Mouse (Mus musculus) cerebral cortex, adult 2 months (tissue): Measurements from ENCODE around the gene Zranb1.

Experiments used
- WGBS: fragments of 180-500 bp; shearing (Covaris S2); methylation state at CpG from one replicate; pipeline ENCODE4 v1.1.7; 2018; 5-methylcytosine and 5-hydroxymethylcytosine counted together

The Zranb1 gene

DNA sequence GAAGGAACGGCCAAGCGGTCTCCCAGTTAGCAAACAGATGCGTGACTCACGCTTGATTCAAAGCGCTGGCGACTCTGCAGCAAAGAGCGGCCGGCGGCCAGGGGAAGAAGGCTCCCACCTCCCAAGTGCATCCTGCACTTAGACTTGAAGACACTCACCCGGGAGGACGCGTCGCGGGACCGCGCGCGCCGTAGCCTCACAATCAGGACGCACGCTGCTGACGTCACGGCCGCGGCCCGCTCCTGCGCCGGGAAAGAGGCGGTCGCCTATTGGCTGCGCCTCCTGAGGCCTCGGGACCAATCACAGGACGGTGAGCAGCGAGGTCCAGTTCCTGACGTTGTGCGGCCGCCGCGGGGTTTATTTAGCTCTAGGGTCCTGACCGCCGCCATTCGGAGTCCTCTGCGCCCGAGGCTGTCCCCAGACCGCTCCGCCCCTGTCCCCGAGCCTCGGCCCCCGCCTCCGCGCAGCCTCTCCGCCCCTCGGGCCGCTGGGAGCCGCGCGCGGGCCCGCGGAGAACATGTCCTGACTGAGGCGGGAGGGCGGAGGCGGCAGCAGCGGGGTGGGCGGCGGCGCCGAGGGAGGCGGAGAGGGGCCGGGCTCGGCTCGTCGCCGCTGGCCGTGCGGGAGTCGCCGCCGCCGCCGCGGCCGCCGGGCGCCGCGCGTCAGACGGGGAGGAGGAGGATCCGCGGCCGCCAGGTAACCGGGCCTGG is at the start of gene Zranb1:
TSS of gene Zranb1 (plus strand) at position 293 of the 710 bp plus-strand sequence.
- WGBS: under 1% methylated on average over 91 of the region's 93 CpGs

DNA sequence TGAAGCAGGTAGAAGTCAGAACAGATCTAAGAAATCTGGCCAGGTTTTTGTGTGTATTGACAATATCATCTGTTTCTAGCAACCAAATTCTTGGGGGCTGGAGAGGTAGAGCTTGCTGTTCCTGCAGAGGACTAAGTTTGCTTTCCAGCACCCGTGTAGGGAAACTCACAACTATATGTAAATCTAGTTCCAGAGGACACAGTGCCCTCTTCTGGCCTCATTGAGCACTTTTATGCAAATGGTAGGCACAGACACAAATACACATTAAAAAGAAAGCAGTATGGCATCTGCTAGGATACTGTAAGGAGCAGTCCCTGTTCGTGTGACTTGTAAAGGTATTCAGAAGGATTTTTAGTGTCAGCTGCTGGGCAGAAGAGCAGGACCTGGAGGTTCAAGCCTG is 48.6 kb upstream of the Zranb1 start:
- WGBS: 56% methylated on average over 2 of the region's 2 CpGs

DNA sequence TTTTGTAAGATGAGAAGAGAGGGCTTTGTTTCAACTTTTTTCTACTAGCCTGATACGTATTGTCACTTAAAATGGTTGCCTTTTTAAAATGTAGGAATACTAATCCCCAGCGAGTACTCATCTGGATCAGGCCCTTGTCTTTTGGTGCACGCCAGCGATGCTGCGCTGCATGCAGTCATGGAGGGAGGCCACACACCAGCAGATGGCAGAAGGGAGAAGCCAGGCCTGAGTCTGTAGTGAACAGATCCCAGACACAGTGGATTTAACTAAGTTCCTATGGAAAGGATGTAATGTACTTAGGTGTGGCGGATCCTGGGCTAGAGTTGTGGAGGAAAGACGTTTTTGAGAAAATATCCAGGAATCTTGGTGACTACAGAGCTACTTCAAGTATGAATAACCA is 46.9 kb upstream of the Zranb1 start:
- WGBS: 71% methylated on average over 7 of the region's 7 CpGs

GRCm38 (mm10) chr7:132887019-132887804 is 43.7 kb upstream of the Zranb1 start:
- 73% methylated on average over 7 of the region's 7 CpGs for WGBS

DNA sequence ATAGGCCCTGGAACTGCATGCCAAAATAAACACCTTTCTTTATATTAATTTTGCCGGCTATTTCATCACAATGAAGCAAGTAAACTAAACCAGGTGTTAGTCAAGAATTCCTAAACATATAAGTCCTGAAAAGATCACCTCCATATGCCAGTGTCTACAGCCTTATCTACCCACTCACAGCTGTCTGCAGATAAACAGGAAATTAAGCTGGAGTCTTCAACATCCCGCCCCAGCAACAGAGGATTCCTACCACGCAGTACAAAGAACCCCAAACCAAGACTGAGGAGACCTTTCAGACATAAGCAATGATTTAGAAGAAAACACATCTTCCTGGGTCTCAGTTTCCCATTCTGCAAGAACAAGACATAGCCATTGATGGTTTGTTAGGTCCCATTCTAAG is 42.9 kb upstream of the Zranb1 start:
- WGBS: 71% methylated on average over 3 of the region's 3 CpGs

- WGBS: 63% methylated on average over 4 of the region's 4 CpGs
Observed at GRCm38 (mm10) chr7:132888518-132889249, 42.3 kb upstream of the Zranb1 start.

DNA sequence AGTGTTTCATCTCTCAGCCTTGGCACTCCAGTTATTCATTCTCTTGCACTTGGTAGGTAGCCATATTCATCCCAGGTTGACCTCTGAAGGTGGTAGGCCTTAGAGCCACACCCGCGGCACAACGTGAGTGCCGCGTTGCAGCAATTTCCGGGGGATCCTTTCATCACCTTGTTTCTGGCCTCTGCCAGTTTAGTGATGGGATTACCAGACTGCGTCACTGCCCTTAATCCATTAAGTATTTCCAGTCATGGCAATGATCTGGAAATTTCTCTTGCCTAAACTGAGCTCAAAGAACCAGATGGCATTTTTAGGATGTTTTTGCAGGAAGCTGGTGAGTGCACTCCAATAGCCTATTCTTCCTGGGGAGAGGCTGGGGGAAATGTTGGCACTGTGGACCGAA is 41.3 kb upstream of the Zranb1 start:
- 92% methylated on average over 8 of the region's 8 CpGs for WGBS

DNA sequence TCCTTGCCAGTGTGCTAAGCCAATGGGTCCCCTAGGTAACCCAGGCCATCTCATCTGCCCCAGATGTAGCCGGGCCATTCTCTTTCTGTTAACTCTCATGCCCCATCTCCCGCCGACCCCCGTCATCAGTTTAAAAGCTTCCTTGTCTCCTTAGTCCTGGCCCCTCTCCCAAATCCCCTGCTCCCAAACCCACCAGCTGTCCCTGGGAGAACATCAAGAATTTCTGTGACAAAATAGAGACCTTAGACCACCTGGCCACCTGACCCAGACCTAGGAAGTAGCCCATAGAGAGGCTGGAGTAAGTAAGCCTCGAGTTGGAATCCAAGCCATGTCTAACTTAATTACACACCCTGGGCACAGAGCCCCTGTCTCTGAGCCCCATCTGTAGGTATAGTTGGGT is 40.7 kb upstream of the Zranb1 start:
- WGBS: 91% methylated on average over 5 of the region's 5 CpGs

DNA sequence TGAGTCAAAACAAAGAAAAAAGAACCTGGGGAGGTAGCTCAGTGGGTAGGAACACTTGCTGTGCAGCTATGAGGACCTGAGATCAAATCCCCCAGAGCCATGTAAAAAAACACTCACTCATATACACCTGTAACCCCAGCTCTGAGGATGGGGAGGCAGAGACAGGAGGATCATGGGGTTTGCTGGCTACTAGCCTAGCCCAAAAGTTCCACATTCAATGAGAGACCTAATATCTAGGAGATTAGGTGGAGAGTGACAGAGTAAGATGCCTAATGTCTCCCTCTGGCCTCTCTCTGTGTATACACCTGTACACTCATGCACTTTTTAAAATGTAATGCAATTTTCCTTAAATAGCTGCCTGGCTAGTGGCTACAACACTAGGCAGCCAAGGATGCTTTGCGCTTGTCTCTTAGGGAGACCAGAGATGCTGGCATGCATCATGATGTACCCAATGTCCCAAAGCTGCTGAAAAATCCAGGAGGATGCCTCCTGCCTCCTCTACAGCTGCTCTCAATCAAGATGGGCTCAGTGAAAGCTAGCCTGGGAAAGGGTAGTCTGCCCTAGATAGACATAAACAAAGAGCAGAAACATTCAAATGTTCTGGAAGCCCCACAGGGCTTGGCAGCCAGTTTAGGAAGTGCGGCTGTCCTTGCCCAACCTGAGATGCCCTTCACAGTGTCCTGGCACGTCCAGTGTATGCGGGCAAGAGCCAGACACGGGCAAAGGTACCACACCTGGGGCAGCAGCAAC is 39.2 kb upstream of the Zranb1 start:
- WGBS: 58% methylated on average over 5 of the region's 5 CpGs

DNA sequence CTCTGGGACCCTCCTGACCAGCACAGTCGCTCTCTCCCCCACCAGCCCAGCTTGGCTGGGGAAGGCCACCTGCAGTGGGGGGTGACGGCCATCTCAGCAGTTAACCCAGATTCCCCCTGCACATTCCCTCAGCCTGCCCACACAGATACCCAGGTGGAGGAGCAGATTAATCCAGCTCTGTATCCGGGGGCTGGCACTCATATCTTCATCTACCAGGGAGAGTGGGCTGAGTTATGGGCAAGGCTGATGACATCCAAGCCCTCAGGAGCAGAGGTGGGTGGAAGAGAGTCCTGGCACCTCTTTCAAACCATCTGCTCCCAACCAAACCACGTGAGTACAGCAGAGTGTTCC is 38.7 kb upstream of the Zranb1 start:
- WGBS: 42% methylated on average over 4 of the region's 4 CpGs

DNA sequence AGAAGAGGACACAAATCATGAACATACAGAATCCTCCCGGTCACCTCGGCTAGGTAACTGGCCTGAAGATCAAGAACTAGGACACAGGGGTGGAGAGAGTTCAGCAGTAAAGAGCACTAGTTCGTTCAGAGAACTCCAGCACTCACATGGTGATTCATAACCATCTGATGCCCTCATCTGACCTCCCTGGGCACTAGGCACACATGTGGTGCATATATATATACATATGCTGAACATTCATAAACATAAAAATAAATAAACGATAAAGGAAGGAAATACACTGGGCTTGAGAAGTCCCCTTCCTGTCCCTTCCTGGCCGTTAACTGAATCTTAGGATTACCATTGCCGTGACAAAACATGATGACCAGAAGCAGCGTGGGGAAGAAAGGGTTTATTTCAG is 38.1 kb upstream of the Zranb1 start:
- 83% methylated on average over 7 of the region's 7 CpGs for WGBS

GRCm38 (mm10) chr7:132893336-132893735 is 37.6 kb upstream of the Zranb1 start:
- WGBS: 91% methylated on average over 1 of the region's 1 CpGs

GRCm38 (mm10) chr7:132894841-132895555 is 35.9 kb upstream of the Zranb1 start:
- WGBS: 63% methylated on average over 7 of the region's 7 CpGs

DNA sequence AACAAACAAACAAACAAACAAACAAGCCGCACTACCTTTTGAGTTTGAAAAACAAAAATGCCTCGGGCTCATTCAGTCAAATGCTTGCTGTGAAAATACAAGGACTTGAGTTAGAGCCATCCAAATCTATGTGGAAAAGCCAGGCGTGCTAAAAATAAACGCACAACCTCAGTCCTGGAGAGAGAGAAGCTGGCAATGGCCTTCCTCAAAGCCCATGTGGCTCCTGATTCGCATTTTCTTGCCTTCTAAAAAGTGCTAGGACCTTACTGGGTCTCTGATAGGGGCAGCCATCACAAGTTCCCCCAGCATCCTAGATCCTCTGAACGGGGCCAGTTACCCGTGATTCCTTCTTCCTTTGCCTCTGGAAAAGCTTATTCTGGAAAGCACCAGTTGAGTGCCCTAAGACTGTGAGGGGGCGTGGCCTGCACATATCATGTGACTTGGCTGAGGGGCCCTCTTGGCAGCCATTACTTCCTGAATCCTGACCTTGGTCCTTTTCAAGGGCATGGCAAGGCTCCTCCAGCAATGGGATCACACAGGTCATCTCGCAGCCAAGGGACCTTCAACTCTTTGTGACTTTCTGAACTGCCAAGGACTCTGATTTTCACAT is 34.6 kb upstream of the Zranb1 start:
- WGBS: 67% methylated on average over 9 of the region's 9 CpGs

DNA sequence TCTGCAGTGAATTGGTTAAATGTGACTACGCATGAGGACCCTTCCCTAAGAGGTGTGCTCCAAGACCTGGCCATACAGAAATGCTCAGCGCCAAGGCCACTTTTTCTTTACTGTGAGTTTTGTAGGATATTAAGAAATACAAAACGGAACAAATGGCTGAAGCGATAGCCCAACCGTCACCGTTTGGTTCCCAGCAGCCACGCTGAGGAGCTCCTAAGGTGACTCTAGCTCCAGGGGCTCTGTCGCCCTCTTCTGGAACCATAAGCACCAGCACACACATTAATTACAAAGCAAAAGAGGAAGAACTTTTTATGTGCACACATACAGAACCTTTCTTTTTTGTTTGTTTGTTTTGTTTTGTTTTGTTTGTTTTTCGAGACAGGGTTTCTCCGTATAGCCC is 33.7 kb upstream of the Zranb1 start:
- WGBS: 89% methylated on average over 10 of the region's 10 CpGs

GRCm38 (mm10) chr7:132898234-132898633 is 32.7 kb upstream of the Zranb1 start:
- 93% methylated on average over 2 of the region's 2 CpGs for WGBS

- 69% methylated on average over 2 of the region's 2 CpGs for WGBS
Observed at GRCm38 (mm10) chr7:132900826-132901531, 30.0 kb upstream of the Zranb1 start.

DNA sequence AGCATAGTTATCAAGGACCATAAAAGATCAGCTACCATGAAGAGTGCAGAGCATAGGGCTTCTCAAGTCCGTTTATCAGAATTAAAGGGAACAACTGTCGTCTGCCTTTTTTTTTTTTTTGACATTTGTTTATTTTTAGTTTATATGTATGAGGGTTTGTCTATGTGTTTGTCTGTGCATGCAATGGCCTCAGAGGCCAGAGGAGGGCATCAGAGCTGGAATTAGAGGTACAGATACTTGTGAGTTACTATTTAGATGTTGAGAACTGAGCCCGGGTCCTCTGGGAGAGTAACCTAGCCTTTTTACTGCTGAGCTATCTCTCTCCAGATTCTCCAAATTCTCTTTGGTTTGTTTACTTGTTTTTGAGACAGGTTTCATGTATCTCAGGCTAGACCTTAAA is 27.1 kb upstream of the Zranb1 start:
- WGBS: 88% methylated on average over 3 of the region's 3 CpGs

- WGBS: 56% methylated on average over 3 of the region's 3 CpGs
Observed at GRCm38 (mm10) chr7:132921971-132922370, 9.0 kb upstream of the Zranb1 start.

GRCm38 (mm10) chr7:132925227-132925626 is 5.7 kb upstream of the Zranb1 start:
- 89% methylated on average over 2 of the region's 2 CpGs for WGBS
